Mouse (Mus musculus) CH12F3 (cell line): Measurements from ENCODE around the gene Rem2.

ENCODE experiments used
- in situ Hi-C: fragments of 300-500 bp; cut with MboI; formaldehyde crosslinking; loops from 2 replicates; pipeline ENCODE4 v1.14.3; 2020; ENCODE audit warnings: low sequenced_read_pairs

Gene Rem2

GRCm38 (mm10) chr14:54443712-54444618 lies 31.9 kb upstream of the Rem2 start:
- in situ Hi-C loops, result no loop called here

- in situ Hi-C loops, result no loop called here
Observed at GRCm38 (mm10) chr14:54445476-54445875, 30.4 kb upstream of the Rem2 start.

- in situ Hi-C loops, result loop anchor here (10.0 kb wide), 1 partner anchor 399 kb away; no protein-coding TSS in a partner anchor
Observed at GRCm38 (mm10) chr14:54453566-54453965, 22.3 kb upstream of the Rem2 start.

- in situ Hi-C loops, result loop anchor here (10.0 kb wide), 1 partner anchor 400 kb away; no protein-coding TSS in a partner anchor
Observed at GRCm38 (mm10) chr14:54454669-54455528, 21.0 kb upstream of the Rem2 start.

- in situ Hi-C loops, result loop anchor here (10.0 kb wide), 1 partner anchor 403 kb away; no protein-coding TSS in a partner anchor
Observed at GRCm38 (mm10) chr14:54457907-54458569, 17.9 kb upstream of the Rem2 start.

GRCm38 (mm10) chr14:54462146-54462545 lies 13.8 kb upstream of the Rem2 start:
- in situ Hi-C loops, result no loop called here

- in situ Hi-C loops, result no loop called here
Observed at GRCm38 (mm10) chr14:54463108-54463958, 12.6 kb upstream of the Rem2 start.

- in situ Hi-C loops, result no loop called here
Observed at GRCm38 (mm10) chr14:54463959-54464292, 12.0 kb upstream of the Rem2 start, which contains the start of gene Lrp10. TSS of gene Lrp10 (plus strand) at chr14:54464137.

GRCm38 (mm10) chr14:54464293-54465005 lies 11.5 kb upstream of the Rem2 start:
- in situ Hi-C loops, result no loop called here

GRCm38 (mm10) chr14:54471467-54471866 lies 4.4 kb upstream of the Rem2 start:
- in situ Hi-C loops, result no loop called here

GRCm38 (mm10) chr14:54472671-54473070 lies 3.2 kb upstream of the Rem2 start:
- in situ Hi-C loops, result no loop called here

- in situ Hi-C loops, result no loop called here
Observed at GRCm38 (mm10) chr14:54474744-54475143, 1.2 kb upstream of the Rem2 start.

- in situ Hi-C loops, result no loop called here
Observed at GRCm38 (mm10) chr14:54477172-54477909, 1.4 kb downstream of the Rem2 start.

GRCm38 (mm10) chr14:54479451-54479920 lies 3.6 kb downstream of the Rem2 start:
- in situ Hi-C loops, result no loop called here

GRCm38 (mm10) chr14:54480673-54481072 lies 4.8 kb downstream of the Rem2 start:
- in situ Hi-C loops, result no loop called here

- in situ Hi-C loops, result no loop called here
Observed at GRCm38 (mm10) chr14:54481402-54481801, 5.5 kb downstream of the Rem2 start.

- in situ Hi-C loops, result no loop called here
Observed at GRCm38 (mm10) chr14:54482498-54482897, 6.6 kb downstream of the Rem2 start.

- in situ Hi-C loops, result no loop called here
Observed at GRCm38 (mm10) chr14:54485899-54486298, 10.0 kb downstream of the Rem2 start.

- in situ Hi-C loops, result no loop called here
Observed at GRCm38 (mm10) chr14:54487732-54488131, 11.8 kb downstream of the Rem2 start.
